In the genomic region with DNA sequence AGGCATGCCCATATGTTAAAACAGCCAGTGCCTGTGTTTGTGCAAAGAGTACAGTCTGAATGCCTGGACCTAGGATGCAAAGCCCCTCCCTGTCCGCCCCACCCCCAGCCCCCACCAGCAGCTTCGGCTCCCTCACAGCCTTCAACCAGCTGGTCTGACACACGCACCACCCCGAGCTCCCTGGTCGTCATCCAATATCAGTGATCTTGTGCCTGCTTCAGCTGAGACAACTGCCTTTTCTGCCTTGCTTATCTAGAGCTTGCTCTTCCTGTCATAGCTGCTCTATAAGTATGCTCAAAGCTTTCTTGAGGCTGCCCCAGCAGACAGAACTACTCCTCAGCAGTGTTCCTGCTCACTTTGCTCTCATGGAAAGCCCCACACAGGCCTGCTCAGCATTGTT, we compare ENCODE assay signal across 13 mouse cellular contexts. TPM values are rescaled to one million over a fixed set of nuclear protein-coding genes. Genes with fewer than 3 reads are reported as not detected.
A peak's percentile ranks its signal among the peaks of the same experiment; 100 is the strongest.
DNase-seq lines count a peak whose midpoint lies in the region; ATAC-seq and TF ChIP-seq lines count a peak whose summit lies in the region.
"Had no signal": no experiment of that assay in that cellular context is flagged by ENCODE, and none has a peak within 500 bp of the region (broad histone marks: within the 10 kb centered on the region; RNA-seq: fewer than 3 reads in every experiment).

No protein-coding gene starts in this region.

- no peaks in the 10 kb centered on the region for H3K36me3 ChIP-seq in thymus, adult 2 months (ENCODE audit: control insufficient read depth, insufficient read depth, low read length)
- H3K36me3 ChIP-seq: heart, embryonic 10.5 days; limb, embryonic 12.5 days had no signal

- no peak overlapping the region for H3K4me3 ChIP-seq in left cerebral cortex, adult 2 months
- H3K4me3 ChIP-seq in thymus, adult 2 months (ENCODE audit: control insufficient read depth, insufficient read depth, low read length) = no peak overlapping the region
- H3K4me3 ChIP-seq: erythroblast, embryonic 14.5 days; heart, embryonic 10.5 days; limb, embryonic 12.5 days; myocyte had no signal

- H3K27ac ChIP-seq in left cerebral cortex, adult 2 months = peak overlapping the region; percentile 67
- H3K27ac ChIP-seq in thymus, adult 2 months (ENCODE audit: control insufficient read depth, insufficient read depth, low read length) = no peak overlapping the region
- H3K27ac ChIP-seq: heart, embryonic 10.5 days; limb, embryonic 12.5 days had no signal

- TF ChIP-seq POLR2A in thymus, adult 2 months (IDR thresholded peaks at IDR 0.05; ENCODE audit: control insufficient read depth, extremely low read depth, insufficient read depth, low read length, poor library complexity) = no peak

- no peak for DNase-seq in frontal cortex, postnatal 25 days (ENCODE audit: low spot score in 2 of 2)
- DNase-seq in left cerebral cortex, adult 2 months (ENCODE audit: extremely low spot score in 1 of 2, low spot score in 2 of 2) = no peak
- DNase-seq in left cerebral cortex, postnatal 10 days (ENCODE audit: extremely low spot score in 1 of 2, low spot score in 2 of 2) = no peak
- DNase-seq in brain, adult 2 months (ENCODE audit: low read depth, low spot score) = peak; percentile 83
- no peak for DNase-seq in frontal cortex, postnatal 10 days (ENCODE audit: low spot score in 2 of 2)
- DNase-seq in thymus, adult 2 months = no peak
- DNase-seq: kidney, postnatal 4 days had no signal

- intact Hi-C loops in left cerebral cortex, adult 2 months (cut with DNase I) = loop anchor here (2.0 to 10.0 kb wide), 3 partner anchors 273 to 1071 kb away; no protein-coding TSS in a partner anchor
- intact Hi-C loops in left cerebral cortex, postnatal 10 days (cut with DNase I) = loop anchor here (5.0 to 10.0 kb wide), 2 partner anchors 271 to 429 kb away; no protein-coding TSS in a partner anchor

- no peak for TF ChIP-seq CTCF in left cerebral cortex, adult 2 months (IDR thresholded peaks at IDR 0.05)
- TF ChIP-seq CTCF in thymus, adult 2 months (IDR thresholded peaks at IDR 0.05; ENCODE audit: borderline replicate concordance, control insufficient read depth, extremely low read depth, insufficient read depth, low read length, poor library complexity) = no peak

- H3K27me3 ChIP-seq in thymus, adult 2 months (ENCODE audit: control insufficient read depth, insufficient read depth, low read length) = no peaks in the 10 kb centered on the region
- H3K27me3 ChIP-seq: limb, embryonic 12.5 days had no signal

- WGBS in thymus, adult 2 months = 73% methylated on average over 5 of the region's 5 CpGs

- no peaks in the 10 kb centered on the region for H3K4me1 ChIP-seq in thymus, adult 2 months (replicated peaks; ENCODE audit: control insufficient read depth, insufficient read depth, low read length)
- H3K4me1 ChIP-seq: limb, embryonic 12.5 days had no signal

- ATAC-seq in frontal cortex, adult (ENCODE audit: low TSS enrichment) = peak; percentile 50
- ATAC-seq in common myeloid progenitor, adult 5-6 weeks (replicated peaks; ENCODE audit: low read depth, poor library complexity, severe bottlenecking) = peak; percentile 21; the same call in 1 of the 2 replicates

RNA-seq across cellular contexts. Expression of gene Nobox, which starts 13.4 kb away (rescaled TPM):
- total RNA-seq in left cerebral cortex, adult 2 months (2021) = not detected
- not detected for total RNA-seq in left cerebral cortex, postnatal 10 days (2021)
- not detected in 2 replicates for total RNA-seq in common myeloid progenitor, adult 5-6 weeks (2017)
- 0.09 and 0.14 TPM in 2 replicates for polyA plus RNA-seq in thymus, adult 2 months (2012; rRNA removed)
- polyA plus RNA-seq: erythroblast, embryonic 14.5 days; heart, embryonic 10.5 days; limb, embryonic 12.5 days; myocyte had no signal

RNA-seq across cellular contexts. Expression of gene Arhgef5, which starts 30.5 kb away (rescaled TPM):
- 1 to 10 TPM; 2.5 to 3.0 TPM for total RNA-seq in left cerebral cortex, adult 2 months (2021)
- total RNA-seq in left cerebral cortex, postnatal 10 days (2021) = 1 to 10 TPM; 4.2 to 4.4 TPM
- 6.4 and 7.1 TPM in 2 replicates for total RNA-seq in common myeloid progenitor, adult 5-6 weeks (2017)
- polyA plus RNA-seq in thymus, adult 2 months (2012; rRNA removed) = 6.8 and 8.0 TPM in 2 replicates
- polyA plus RNA-seq: erythroblast, embryonic 14.5 days had no signal
